ENCODE assay signal across 8 mouse cellular contexts in the genomic region with DNA sequence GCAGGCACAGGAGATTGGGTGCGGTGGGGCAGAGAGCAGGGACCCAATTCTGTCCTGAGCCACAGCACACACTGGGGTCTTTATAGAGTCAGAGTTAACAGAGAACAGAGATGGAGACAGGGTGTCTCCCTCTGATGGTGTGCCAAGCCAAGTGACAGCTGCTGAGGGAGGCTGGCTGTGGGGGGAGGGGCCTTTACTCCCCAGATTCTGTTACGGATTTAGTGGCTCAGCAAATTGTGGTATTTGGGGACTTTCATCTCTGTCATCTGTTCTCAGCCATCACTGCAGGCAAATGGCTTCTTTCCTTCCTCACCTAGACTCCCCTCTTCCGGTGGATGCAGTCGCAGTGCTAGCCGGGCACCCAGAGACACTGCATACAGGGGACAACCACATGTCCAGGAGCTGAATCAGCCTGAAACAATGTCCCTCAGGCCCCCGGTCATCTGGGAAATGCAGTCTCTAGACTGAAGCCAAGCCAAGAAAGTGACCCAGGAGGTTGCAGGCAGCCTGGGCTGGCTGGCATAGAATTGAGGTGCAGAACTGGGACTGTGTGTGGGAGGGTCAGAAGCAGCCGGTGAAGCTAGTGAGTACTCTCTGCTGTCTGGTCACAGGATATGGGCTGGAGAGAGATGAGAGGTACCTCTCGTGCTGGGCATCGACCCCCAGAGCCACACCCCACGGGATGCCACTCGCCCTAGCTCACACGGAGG. TPM values are rescaled to one million over a fixed set of nuclear protein-coding genes. Genes with fewer than 3 reads are reported as not detected.
A peak's percentile ranks its signal among the peaks of the same experiment; 100 is the strongest.
DNase-seq lines count a peak whose midpoint lies in the region; ATAC-seq lines count a peak whose summit lies in the region.

No protein-coding gene starts in this region.

- 45% methylated on average over 12 of the region's 12 CpGs for WGBS in liver, embryonic 12.5 days (ENCODE audit: insufficient replicate concordance)
- WGBS in liver, embryonic 11.5 days, result 49% methylated on average over 12 of the region's 12 CpGs

- no peaks in the 10 kb centered on the region for H3K36me3 ChIP-seq in liver, embryonic 12.5 days
- H3K36me3 ChIP-seq in liver, embryonic 11.5 days (ENCODE audit: control insufficient read depth, insufficient read depth, low read length), result no peaks in the 10 kb centered on the region

- ATAC-seq in liver, embryonic 12.5 days, result no peak
- ATAC-seq in liver, embryonic 11.5 days (replicated peaks; ENCODE audit: low FRiP score), result no peak

- H3K9me3 ChIP-seq in liver, embryonic 12.5 days (replicated peaks), result no peaks in the 10 kb centered on the region
- no peaks in the 10 kb centered on the region for H3K9me3 ChIP-seq in liver, embryonic 11.5 days (ENCODE audit: control insufficient read depth, low read length)

- DNase-seq in liver, embryonic 11.5 days (ENCODE audit: low spot score), result no peak
- DNase-seq in cerebellum, postnatal 14 days, result peak; percentile 57 to 71
- peak; percentile 68 to 79 for DNase-seq in frontal cortex, postnatal 36 days (ENCODE audit: low spot score in 2 of 2)
- DNase-seq in lung, postnatal 14 days, result peak; percentile 19
- peak; percentile 73 for DNase-seq in thymus, postnatal 14 days
- no peak for DNase-seq in adrenal gland, postnatal 25 days
- no peak for DNase-seq in spleen, adult 18-20 months

- H3K9ac ChIP-seq in liver, embryonic 12.5 days, result no peak overlapping the region
- H3K9ac ChIP-seq in liver, embryonic 11.5 days (ENCODE audit: low read depth, low read length), result no peak overlapping the region

- peaks cover 10% of the 10 kb centered on the region; the same call in 1 of the 2 replicates for H3K27me3 ChIP-seq in liver, embryonic 12.5 days (replicated peaks)
- H3K27me3 ChIP-seq in liver, embryonic 11.5 days (replicated peaks; ENCODE audit: control insufficient read depth, insufficient read depth, low read length), result no peaks in the 10 kb centered on the region; the same call in 1 of the 2 replicates

- no peak overlapping the region for H3K4me2 ChIP-seq in liver, embryonic 12.5 days
- H3K4me2 ChIP-seq in liver, embryonic 11.5 days, result no peak overlapping the region

- no peak overlapping the region for H3K4me3 ChIP-seq in liver, embryonic 12.5 days
- no peak overlapping the region for H3K4me3 ChIP-seq in liver, embryonic 11.5 days (ENCODE audit: low read depth, low read length)

- peaks cover 8% of the 10 kb centered on the region; the same call in 1 of the 2 replicates for H3K4me1 ChIP-seq in liver, embryonic 12.5 days
- H3K4me1 ChIP-seq in liver, embryonic 11.5 days (replicated peaks; ENCODE audit: control insufficient read depth, insufficient read depth, low read length), result peaks cover 5% of the 10 kb centered on the region

- 0 out of 2 replicates have a peak overlapping the region, but pooled peaks have one; percentile 31 for H3K27ac ChIP-seq in liver, embryonic 12.5 days
- H3K27ac ChIP-seq in liver, embryonic 11.5 days (ENCODE audit: low read depth, low read length), result no peak overlapping the region

RNA-seq across cellular contexts. Expression of a gene that starts 12.5 kb away (rescaled TPM):
- polyA plus RNA-seq in liver, embryonic 12.5 days (2016; fragmentation: Nextera tagmentation; extraction: Ambion mirVana), result 0.62 and 0.75 TPM in 2 replicates
- 0.68 and 0.77 TPM in 2 replicates for polyA plus RNA-seq in liver, embryonic 11.5 days (2014; fragmentation: Nextera tagmentation; extraction: Ambion mirVana)
- 2.7 and 3.2 TPM in 2 replicates for total RNA-seq in adrenal gland, postnatal 25 days (2021)

Comparison
In these comparisons a context has a peak if more than half of its experiments do, and no peak if none do; other contexts are left out.
1. DNase-seq: peak in cerebellum, postnatal 14 days (2 of 2), frontal cortex, postnatal 36 days (2 of 2), lung, postnatal 14 days (single experiment) and thymus, postnatal 14 days (single experiment); none in liver, embryonic 11.5 days (single experiment), adrenal gland, postnatal 25 days (single experiment) and spleen, adult 18-20 months (0 of 2).